Mouse (Mus musculus) liver, embryonic 16.5 days (tissue): ENCODE data around the gene Lmbrd2. TPM values are rescaled to one million over a fixed set of nuclear protein-coding genes. Genes with fewer than 3 reads are reported as not detected.
"Not testable (repeated sequence)": the region's sequence is repeated elsewhere in the genome, so short reads cannot be mapped to it uniquely, and the experiment has no call there.

Experiments
- ATAC-seq: fragments of 200-750 bp; cut with Nextera tagmentation; 2 replicates; pipeline ENCODE4 v1.8.0; 2017; ENCODE audit warnings: low read depth, mild to moderate bottlenecking, moderate number of reproducible peaks, moderate library complexity
- H3K27ac ChIP-seq: fragments of 300-500 bp; sonication (generic); 2 replicates; pipeline ENCODE4 v1.5.1; 2014; ENCODE audit warnings: mild to moderate bottlenecking, low read length
- H3K27me3 ChIP-seq: fragments of 300-500 bp; sonication (generic); 2 replicates; pipeline ENCODE4 v1.6.1; 2014; ENCODE audit warnings: low read depth, low read length, mixed read lengths; ENCODE audit not compliant: control insufficient read depth, insufficient read depth
- H3K36me3 ChIP-seq: fragments of 300-500 bp; sonication (generic); 2 replicates; pipeline ENCODE4 v1.6.1; 2014; ENCODE audit warnings: mild to moderate bottlenecking; ENCODE audit not compliant: control insufficient read depth, insufficient read depth
- H3K4me1 ChIP-seq: fragments of 300-500 bp; sonication (generic); 2 replicates; pipeline ENCODE4 v1.6.1; 2014; ENCODE audit warnings: low read depth, low read length, mixed read lengths; ENCODE audit not compliant: control insufficient read depth
- H3K4me2 ChIP-seq: fragments of 300-500 bp; sonication (generic); 2 replicates; pipeline ENCODE4 v1.6.1; 2014; ENCODE audit warnings: low read depth, low read length, mixed read lengths
- H3K4me3 ChIP-seq: fragments of 300-500 bp; sonication (generic); 2 replicates; pipeline ENCODE4 v1.5.1; 2014; ENCODE audit warnings: low read depth, mild to moderate bottlenecking, low read length
- H3K9ac ChIP-seq: fragments of 300-500 bp; sonication (generic); 2 replicates; pipeline ENCODE4 v1.6.1; 2014; ENCODE audit warnings: low read depth, low read length
- H3K9me3 ChIP-seq: fragments of 300-500 bp; sonication (generic); replicated peaks from 2 replicates; pipeline ENCODE4 v1.6.1; 2016; ENCODE audit warnings: low read length; ENCODE audit not compliant: control insufficient read depth
- WGBS: fragments of 180-500 bp; shearing (Covaris S2); extraction: QIAGEN DNeasy Blood & Tissue Kit; methylation state at CpG from one replicate; pipeline ENCODE4 v1.1.7; 2014; ENCODE audit not compliant: insufficient replicate concordance; 5-methylcytosine and 5-hydroxymethylcytosine counted together
- polyA plus RNA-seq: library from polyadenylated mRNA; unstranded; fragments of >200 nt; fragmentation: Nextera tagmentation; extraction: Ambion mirVana; gene quantifications from 2 replicates; pipeline ENCODE4 v1.2.1, GENCODE M21; 2015

Lmbrd2 gene
- polyA plus RNA-seq, 1 experiment from 2014 or later = 1.9 TPM

GRCm38 (mm10) chr15:9230917-9231316, 90.6 kb downstream of the Lmbrd2 start:
- ATAC-seq, H3K4me2 ChIP-seq: not testable (repeated sequence)

GRCm38 (mm10) chr15:9246345-9246744, 106.0 kb downstream of the Lmbrd2 start:
- Histone ChIP-seq H3K9me3 (no peaks in the 10 kb centered on the region), H3K36me3 (no peaks in the 10 kb centered on the region)
- ATAC-seq = no peak

More at GRCm38 (mm10) chr15:9230917-9231316, 90.6 kb downstream of the Lmbrd2 start:
- 46% methylated on average over 4 of the region's 4 CpGs for WGBS
- not testable (repeated sequence) for H3K9me3 ChIP-seq, H3K27me3 ChIP-seq, H3K36me3 ChIP-seq, H3K9ac ChIP-seq, H3K27ac ChIP-seq, H3K4me1 ChIP-seq, H3K4me3 ChIP-seq

More at GRCm38 (mm10) chr15:9246345-9246744, 106.0 kb downstream of the Lmbrd2 start:
- H3K27me3 ChIP-seq = no peaks in the 10 kb centered on the region
- no peak overlapping the region for H3K27ac ChIP-seq
- no peak overlapping the region for H3K9ac ChIP-seq
- no peaks in the 10 kb centered on the region for H3K4me1 ChIP-seq
- H3K4me3 ChIP-seq = no peak overlapping the region
- no peak overlapping the region for H3K4me2 ChIP-seq

Other genes starting within 250 kb of the Lmbrd2 start
- gene Ranbp3l, start 172.6 kb upstream of the Lmbrd2 start, polyA plus RNA-seq = 0.51 and 1.1 TPM in 2 replicates
- 85.7 and 88.8 TPM in 2 replicates for gene Nadk2, start 69.3 kb upstream of the Lmbrd2 start, polyA plus RNA-seq
- gene Skp2, start 14.9 kb downstream of the Lmbrd2 start, polyA plus RNA-seq = 16.5 and 19.3 TPM in 2 replicates
- gene Ugt3a1, start 136.3 kb downstream of the Lmbrd2 start, polyA plus RNA-seq = 1.9 and 2.0 TPM in 2 replicates
- gene Ugt3a2, start 195.0 kb downstream of the Lmbrd2 start, polyA plus RNA-seq = 3.1 and 3.5 TPM in 2 replicates